Mouse (Mus musculus): ENCODE data around the gene Eef1akmt1.
A peak's percentile ranks its signal among the peaks of the same experiment; 100 is the strongest.

The Eef1akmt1 gene

GRCm38 (mm10) chr14:57546557-57547021 lies 24.8 kb downstream of the Eef1akmt1 start:
- no peak for DNase-seq (ENCODE audit: low spot score)

GRCm38 (mm10) chr14:57546131-57546530 lies 25.3 kb downstream of the Eef1akmt1 start:
- DNase-seq (ENCODE audit: low spot score), result no peak

GRCm38 (mm10) chr14:57545526-57545925 lies 25.9 kb downstream of the Eef1akmt1 start:
- no peak for DNase-seq (ENCODE audit: low spot score)

- DNase-seq (ENCODE audit: low spot score), result no peak
Measured at GRCm38 (mm10) chr14:57543420-57544039, 27.9 kb downstream of the Eef1akmt1 start.

GRCm38 (mm10) chr14:57542231-57542630 lies 29.2 kb downstream of the Eef1akmt1 start:
- DNase-seq (ENCODE audit: low spot score), result no peak

- DNase-seq (ENCODE audit: low spot score), result no peak
Measured at GRCm38 (mm10) chr14:57540683-57541082, 30.7 kb downstream of the Eef1akmt1 start.

- DNase-seq (ENCODE audit: low spot score), result no peak
Measured at GRCm38 (mm10) chr14:57537261-57538015, 34.0 kb downstream of the Eef1akmt1 start.

- DNase-seq (ENCODE audit: low spot score), result no peak
Measured at GRCm38 (mm10) chr14:57536820-57537219, 34.6 kb downstream of the Eef1akmt1 start.

GRCm38 (mm10) chr14:57535646-57536045 lies 35.8 kb downstream of the Eef1akmt1 start:
- no peak for DNase-seq (ENCODE audit: low spot score)

- DNase-seq (ENCODE audit: low spot score), result no peak
Measured at GRCm38 (mm10) chr14:57534961-57535360, 36.5 kb downstream of the Eef1akmt1 start.

GRCm38 (mm10) chr14:57534346-57534745 lies 37.1 kb downstream of the Eef1akmt1 start:
- DNase-seq (ENCODE audit: low spot score), result no peak

- no peak for DNase-seq (ENCODE audit: low spot score)
Measured at GRCm38 (mm10) chr14:57533841-57534240, 37.6 kb downstream of the Eef1akmt1 start.

GRCm38 (mm10) chr14:57533214-57533613 lies 38.2 kb downstream of the Eef1akmt1 start:
- DNase-seq (ENCODE audit: low spot score), result peak; percentile 58

- DNase-seq (ENCODE audit: low spot score), result no peak
Measured at GRCm38 (mm10) chr14:57532577-57532976, 38.8 kb downstream of the Eef1akmt1 start.

GRCm38 (mm10) chr14:57529786-57530515 lies 41.5 kb downstream of the Eef1akmt1 start:
- DNase-seq (ENCODE audit: low spot score), result no peak

- peak; percentile 52 for DNase-seq (ENCODE audit: low spot score)
Measured at GRCm38 (mm10) chr14:57529086-57529785, 42.2 kb downstream of the Eef1akmt1 start.

GRCm38 (mm10) chr14:57527598-57527997 lies 43.8 kb downstream of the Eef1akmt1 start:
- no peak for DNase-seq (ENCODE audit: low spot score)

GRCm38 (mm10) chr14:57527122-57527521 lies 44.3 kb downstream of the Eef1akmt1 start:
- DNase-seq (ENCODE audit: low spot score), result no peak

GRCm38 (mm10) chr14:57526050-57526623 lies 45.3 kb downstream of the Eef1akmt1 start:
- DNase-seq (ENCODE audit: low spot score), result no peak

GRCm38 (mm10) chr14:57525388-57526049 lies 45.9 kb downstream of the Eef1akmt1 start:
- DNase-seq (ENCODE audit: low spot score), result peak; percentile 58

All from ovary, postnatal 14 days (tissue).